Mouse (Mus musculus) MEL (cell line): Measurements from ENCODE around the gene Lrrc18. TPM values are rescaled to one million over a fixed set of nuclear protein-coding genes. Genes with fewer than 3 reads are reported as not detected.
A peak's percentile ranks its signal among the peaks of the same experiment; 100 is the strongest.

ENCODE experiments used
- DNase-seq: peaks from one replicate; pipeline ENCODE4 v3.0.0; 2011; ENCODE audit warnings: low read depth, low spot score
- H3K27ac ChIP-seq: 2 replicates; pipeline ENCODE4 v1.5.1; 2012; ENCODE audit warnings: low read depth, mild to moderate bottlenecking, control low read depth, low read length, moderate library complexity; ENCODE audit not compliant: control insufficient read depth
- H3K27me3 ChIP-seq, 2 experiments: fragments of 150-350 bp in 1 of 2; sonication (generic) in 1 of 2; 2 replicates each; pipeline ENCODE4 v1.6.1; 2012; ENCODE audit warnings: low read length in 2 of 2, mild to moderate bottlenecking in 2 of 2, improper control_type of control experiment in 1 of 2, moderate library complexity in 1 of 2; ENCODE audit not compliant: insufficient read depth in 2 of 2, control insufficient read depth in 1 of 2
- H3K36me3 ChIP-seq, 2 experiments: 2 replicates each; pipeline ENCODE4 v1.6.1; 2012 to 2014; ENCODE audit warnings: low read length in 2 of 2, improper control_type of control experiment in 1 of 2, inconsistent platforms in 1 of 2, mild to moderate bottlenecking in 1 of 2; ENCODE audit not compliant: insufficient read depth in 2 of 2, control insufficient read depth in 1 of 2
- H3K4me1 ChIP-seq, 2 experiments: fragments of 150-350 bp in 1 of 2; sonication (generic) in 1 of 2; 2 replicates each; pipeline ENCODE4 v1.6.1; 2012; ENCODE audit warnings: low read length in 2 of 2, improper control_type of control experiment in 1 of 2, mild to moderate bottlenecking in 1 of 2; ENCODE audit not compliant: insufficient read depth in 2 of 2, control insufficient read depth in 1 of 2
- H3K4me3 ChIP-seq, 2 experiments: fragments of 150-350 bp in 1 of 2; sonication (generic) in 1 of 2; 2 replicates each; pipeline ENCODE4 v1.5.1; 2012; ENCODE audit warnings: low read depth in 2 of 2, low read length in 2 of 2, mild to moderate bottlenecking in 2 of 2, moderate library complexity in 2 of 2, control low read depth in 1 of 2, improper control_type of control experiment in 1 of 2; ENCODE audit not compliant: control insufficient read depth in 1 of 2, insufficient read depth in 1 of 2
- H3K79me2 ChIP-seq: 2 replicates; pipeline ENCODE4 v1.6.1; 2012; ENCODE audit warnings: mild to moderate bottlenecking, low read length, moderate library complexity; ENCODE audit not compliant: control insufficient read depth, poor library complexity, insufficient read depth
- H3K9ac ChIP-seq: 2 replicates; pipeline ENCODE4 v1.6.1; 2012; ENCODE audit warnings: low read depth, mild to moderate bottlenecking, control low read depth, low read length, moderate library complexity; ENCODE audit not compliant: control insufficient read depth, poor library complexity, severe bottlenecking
- H3K9me3 ChIP-seq: fragments of 150-350 bp; sonication (generic); replicated peaks from 2 replicates; pipeline ENCODE4 v1.6.1; 2012; ENCODE audit warnings: mild to moderate bottlenecking, low read length, improper control_type of control experiment, moderate library complexity; ENCODE audit not compliant: insufficient read depth
- E2F4 ChIP-seq: IDR thresholded peaks from 2 replicates; pipeline ENCODE4 v1.6.1; 2011; ENCODE audit warnings: low read depth, low read length, improper control_type of control experiment, borderline replicate concordance
- ELF1 ChIP-seq: IDR thresholded peaks from 2 replicates; pipeline ENCODE4 v1.6.1; 2014; ENCODE audit warnings: low read depth, mild to moderate bottlenecking, inconsistent platforms, low read length, improper control_type of control experiment, moderate library complexity
- EP300 ChIP-seq, 2 experiments: IDR thresholded peaks; 2 replicates each; pipeline ENCODE4 v1.6.1; 2011; ENCODE audit warnings: improper control_type of control experiment in 2 of 2, low read length in 2 of 2, low read depth in 1 of 2, mild to moderate bottlenecking in 1 of 2
- GABPA ChIP-seq: IDR thresholded peaks from 2 replicates; pipeline ENCODE4 v1.6.1; 2012; ENCODE audit warnings: low read depth, mild to moderate bottlenecking, inconsistent platforms, low read length, improper control_type of control experiment, moderate library complexity
- HCFC1 ChIP-seq: IDR thresholded peaks from 2 replicates; pipeline ENCODE4 v1.6.1; 2012; ENCODE audit warnings: low read depth, mild to moderate bottlenecking, inconsistent platforms, low read length, improper control_type of control experiment, moderate library complexity
- JUND ChIP-seq: IDR thresholded peaks from 2 replicates; pipeline ENCODE4 v1.6.1; 2011; ENCODE audit warnings: low read depth, mild to moderate bottlenecking, improper control_type of control experiment, low read length
- KAT2A ChIP-seq: conservative IDR thresholded peaks from 2 replicates; pipeline ENCODE4 v1.6.1; 2012; ENCODE audit warnings: low read depth, low read length, improper control_type of control experiment, inconsistent platforms
- MAFK ChIP-seq: IDR thresholded peaks from 2 replicates; pipeline ENCODE4 v1.6.1; 2011; ENCODE audit warnings: low read depth, mild to moderate bottlenecking, low read length, improper control_type of control experiment, borderline replicate concordance
- MAX ChIP-seq: IDR thresholded peaks from 2 replicates; pipeline ENCODE4 v1.6.1; 2011; ENCODE audit warnings: low read length, improper control_type of control experiment
- NELFE ChIP-seq: IDR thresholded peaks from 2 replicates; pipeline ENCODE4 v1.6.1; 2011; ENCODE audit warnings: low read depth, low read length, improper control_type of control experiment
- POLR2A ChIP-seq, 2 experiments: IDR thresholded peaks; 2 replicates each; pipeline ENCODE4 v1.6.1; 2011 to 2012; ENCODE audit warnings: low read length in 2 of 2, mild to moderate bottlenecking in 2 of 2, control low read depth in 1 of 2, improper control_type of control experiment in 1 of 2, low read depth in 1 of 2, moderate library complexity in 1 of 2; ENCODE audit not compliant: control insufficient read depth in 1 of 2, insufficient read depth in 1 of 2, poor library complexity in 1 of 2
- POLR2AphosphoS2 ChIP-seq: IDR thresholded peaks from 2 replicates; pipeline ENCODE4 v1.6.1; 2011; ENCODE audit warnings: low read length, improper control_type of control experiment
- RAD21 ChIP-seq: IDR thresholded peaks from 2 replicates; pipeline ENCODE4 v1.6.1; 2011; ENCODE audit warnings: mild to moderate bottlenecking, low read depth, low read length, improper control_type of control experiment
- SIN3A ChIP-seq: IDR thresholded peaks from 2 replicates; pipeline ENCODE4 v1.6.1; 2012; ENCODE audit warnings: low read length, improper control_type of control experiment, inconsistent platforms
- TAL1 ChIP-seq: IDR thresholded peaks from 2 replicates; pipeline ENCODE4 v1.6.1; 2012; ENCODE audit warnings: mild to moderate bottlenecking, inconsistent platforms, low read length, moderate library complexity, mixed read lengths
- TBP ChIP-seq: IDR thresholded peaks from 2 replicates; pipeline ENCODE4 v1.8.0; 2011; ENCODE audit warnings: low read depth, low read length, improper control_type of control experiment
- TCF12 ChIP-seq: IDR thresholded peaks from 2 replicates; pipeline ENCODE4 v1.6.1; 2014; ENCODE audit warnings: low read depth, mild to moderate bottlenecking, inconsistent platforms, low read length, improper control_type of control experiment, moderate library complexity
- USF1 ChIP-seq: IDR thresholded peaks from 2 replicates; pipeline ENCODE4 v1.6.1; 2014; ENCODE audit warnings: low read depth, mild to moderate bottlenecking, inconsistent platforms, low read length, improper control_type of control experiment, moderate library complexity
- ZKSCAN1 ChIP-seq: IDR thresholded peaks from 2 replicates; pipeline ENCODE4 v1.6.1; 2012; ENCODE audit warnings: low read depth, mild to moderate bottlenecking, inconsistent platforms, low read length, improper control_type of control experiment, moderate library complexity
- ZMIZ1 ChIP-seq: IDR thresholded peaks from 2 replicates; pipeline ENCODE4 v1.6.1; 2012; ENCODE audit warnings: low read depth, mild to moderate bottlenecking, inconsistent platforms, low read length, improper control_type of control experiment, moderate library complexity
- ZNF384 ChIP-seq: IDR thresholded peaks from 2 replicates; pipeline ENCODE4 v1.6.1; 2012; ENCODE audit warnings: low read depth, mild to moderate bottlenecking, inconsistent platforms, low read length, improper control_type of control experiment
- polyA plus RNA-seq, 2 experiments: library from polyadenylated mRNA; stranded (reverse) in 1 of 2; unstranded in 1 of 2; fragments of >175 nt in 1 of 2; fragments of >200 nt in 1 of 2; gene quantifications; 2 replicates each; pipeline versions ENCODE4 v1.2.1 to v1.2.4; 2012; ENCODE audit warnings: low replicate concordance in 2 of 2, low read depth in 1 of 2; ENCODE audit not compliant: insufficient read length in 2 of 2, insufficient read depth in 1 of 2, missing spikeins in 1 of 2
- total RNA-seq: library from RNA; depleted of rRNA; stranded (reverse); fragments of 300-350 nt; gene quantifications from 2 replicates; pipeline ENCODE4 v1.2.3, GENCODE M21; 2012

Gene Lrrc18
- total and polyA plus RNA-seq, 3 experiments = 0.03 TPM; not detected in 2

- no peak overlapping the region for H3K9ac ChIP-seq
- no peak overlapping the region for H3K27ac ChIP-seq
- H3K79me2 ChIP-seq = no peaks in the 10 kb centered on the region
- DNase-seq = no peak
- no peaks in the 10 kb centered on the region for H3K9me3 ChIP-seq
- no peaks in the 10 kb centered on the region for H3K4me1 ChIP-seq
- H3K27me3 ChIP-seq = no peaks in the 10 kb centered on the region
- H3K36me3 ChIP-seq = no peaks in the 10 kb centered on the region
- peak; percentile 62; the same call in 1 of the 2 replicates for TF ChIP-seq ZKSCAN1
- no peak for TF ChIP-seq USF1
- no peak overlapping the region for H3K4me3 ChIP-seq
Measured at GRCm38 (mm10) chr14:33005114-33005513, 13.9 kb downstream of the Lrrc18 start.

GRCm38 (mm10) chr14:33007638-33008037, 16.5 kb downstream of the Lrrc18 start:
- no peaks in the 10 kb centered on the region for H3K36me3 ChIP-seq
- no peak for DNase-seq
- no peak overlapping the region for H3K9ac ChIP-seq
- no peaks in the 10 kb centered on the region for H3K27me3 ChIP-seq
- no peaks in the 10 kb centered on the region for H3K79me2 ChIP-seq
- H3K9me3 ChIP-seq = no peaks in the 10 kb centered on the region
- no peak overlapping the region for H3K4me3 ChIP-seq
- TF ChIP-seq POLR2AphosphoS2 = no peak
- TF ChIP-seq JUND = no peak
- no peak for TF ChIP-seq TCF12
- TF ChIP-seq KAT2A = no peak
- TF ChIP-seq HCFC1 = no peak
- TF ChIP-seq ELF1 = no peak
- no peak for TF ChIP-seq SIN3A
- TF ChIP-seq GABPA = no peak
- TF ChIP-seq NELFE = no peak
- no peak for TF ChIP-seq ZMIZ1
- TF ChIP-seq MAFK = no peak
- no peak for TF ChIP-seq MAX
- no peak for TF ChIP-seq POLR2A (IDR thresholded peaks at IDR 0.05; ENCODE audit: control insufficient read depth in 1 of 2, insufficient read depth in 1 of 2, low read depth in 1 of 2, low read length in 2 of 2, poor library complexity in 1 of 2)
- no peak for TF ChIP-seq ZNF384
- H3K27ac ChIP-seq = no peak overlapping the region
- no peaks in the 10 kb centered on the region for H3K4me1 ChIP-seq

GRCm38 (mm10) chr14:33019050-33019449, 27.9 kb downstream of the Lrrc18 start:
- Histone ChIP-seq H3K9ac (no peak overlapping the region), H3K27me3 (no peaks in the 10 kb centered on the region), H3K79me2 (no peaks in the 10 kb centered on the region), H3K9me3 (no peaks in the 10 kb centered on the region), H3K4me3 (no peak overlapping the region), H3K27ac (no peak overlapping the region), H3K36me3 (no peaks in the 10 kb centered on the region; a peak in 1 of 4 replicates)
- TF ChIP-seq TAL1 = no peak
- no peak for TF ChIP-seq HCFC1
- TF ChIP-seq NELFE = no peak
- no peak for TF ChIP-seq TBP
- no peak for TF ChIP-seq POLR2A (IDR thresholded peaks at IDR 0.05; ENCODE audit: control insufficient read depth in 1 of 2, insufficient read depth in 1 of 2, low read depth in 1 of 2, low read length in 2 of 2, poor library complexity in 1 of 2)
- TF ChIP-seq E2F4 = no peak
- no peak for TF ChIP-seq RAD21
- TF ChIP-seq EP300 (IDR thresholded peaks at IDR 0.05; ENCODE audit: low read depth in 1 of 2, low read length in 2 of 2) = no peak
- TF ChIP-seq, all 39 proteins: peak for 0
- DNase-seq = no peak
- H3K4me1 ChIP-seq = no peaks in the 10 kb centered on the region
